Mouse (Mus musculus): ENCODE results near the gene Gm42674. TPM values are rescaled to one million over a fixed set of nuclear protein-coding genes. Genes with fewer than 3 reads are reported as not detected.

Gene Gm42674
- polyA plus RNA-seq, 1 experiment from 2014 or later, result not detected

GRCm38 (mm10) chr3:90600458-90601195 lies 1.1 kb upstream of the Gm42674 start:
- H3K27me3 ChIP-seq (ENCODE audit: low read depth, poor library complexity, severe bottlenecking), result no peaks in the 10 kb centered on the region
- no peaks in the 10 kb centered on the region for H3K9me3 ChIP-seq (replicated peaks)
- no peak for DNase-seq (ENCODE audit: low spot score)
- 80% methylated on average over 8 of the region's 8 CpGs for WGBS
- H3K27ac ChIP-seq (replicated peaks), result no peak overlapping the region
- H3K4me1 ChIP-seq, result 0 out of 2 replicates have a peak, but pooled peaks cover 3% of the 10 kb centered on the region
- no peaks in the 10 kb centered on the region for H3K36me3 ChIP-seq
- H3K4me3 ChIP-seq, result no peak overlapping the region

GRCm38 (mm10) chr3:90603623-90604022 lies 1.9 kb downstream of the Gm42674 start, which contains the start of gene S100a4:
Gene S100a4, plus strand, starts transcription at chr3:90603771.
- no peaks in the 10 kb centered on the region for H3K4me1 ChIP-seq
- H3K36me3 ChIP-seq, result no peaks in the 10 kb centered on the region
- 63% methylated on average over 3 of the region's 3 CpGs for WGBS
- H3K27me3 ChIP-seq (ENCODE audit: low read depth, poor library complexity, severe bottlenecking), result no peaks in the 10 kb centered on the region
- no peaks in the 10 kb centered on the region for H3K9me3 ChIP-seq (replicated peaks)
- no peak within 1 kb of the TSS for H3K4me3 ChIP-seq
- no peak for DNase-seq (ENCODE audit: low spot score)
- no peak within 1 kb of the TSS for H3K27ac ChIP-seq (replicated peaks)

GRCm38 (mm10) chr3:90604416-90604815 lies 2.7 kb downstream of the Gm42674 start:
- Histone ChIP-seq H3K36me3 (no peaks in the 10 kb centered on the region), H3K27ac (replicated peaks) (no peak overlapping the region), H3K4me1 (no peaks in the 10 kb centered on the region), H3K27me3 (ENCODE audit: low read depth, poor library complexity, severe bottlenecking) (no peaks in the 10 kb centered on the region), H3K9me3 (replicated peaks) (no peaks in the 10 kb centered on the region), H3K4me3 (no peak overlapping the region)
- DNase-seq (ENCODE audit: low spot score), result no peak
- 92% methylated on average over 4 of the region's 4 CpGs for WGBS

GRCm38 (mm10) chr3:90605049-90605448 lies 3.3 kb downstream of the Gm42674 start:
- Histone ChIP-seq H3K36me3 (no peaks in the 10 kb centered on the region), H3K27ac (replicated peaks) (no peak overlapping the region), H3K4me1 (no peaks in the 10 kb centered on the region), H3K4me3 (no peak overlapping the region), H3K27me3 (ENCODE audit: low read depth, poor library complexity, severe bottlenecking) (no peaks in the 10 kb centered on the region), H3K9me3 (replicated peaks) (no peaks in the 10 kb centered on the region)
- 86% methylated on average over 3 of the region's 3 CpGs for WGBS
- no peak for DNase-seq (ENCODE audit: low spot score)

- Histone ChIP-seq H3K27ac (replicated peaks) (no peak overlapping the region), H3K9me3 (replicated peaks) (no peaks in the 10 kb centered on the region), H3K36me3 (no peaks in the 10 kb centered on the region), H3K27me3 (ENCODE audit: low read depth, poor library complexity, severe bottlenecking) (no peaks in the 10 kb centered on the region), H3K4me3 (no peak overlapping the region), H3K4me1 (no peaks in the 10 kb centered on the region)
- no peak for DNase-seq (ENCODE audit: low spot score)
- 85% methylated on average over 2 of the region's 2 CpGs for WGBS
These were observed 4.0 kb downstream of the Gm42674 start for GRCm38 (mm10) chr3:90605736-90606135.

GRCm38 (mm10) chr3:90606185-90606584 lies 4.5 kb downstream of the Gm42674 start:
- Histone ChIP-seq H3K9me3 (replicated peaks) (no peaks in the 10 kb centered on the region), H3K4me1 (no peaks in the 10 kb centered on the region), H3K27me3 (ENCODE audit: low read depth, poor library complexity, severe bottlenecking) (no peaks in the 10 kb centered on the region), H3K4me3 (no peak overlapping the region), H3K27ac (replicated peaks) (no peak overlapping the region), H3K36me3 (no peaks in the 10 kb centered on the region)
- 88% methylated on average over 6 of the region's 6 CpGs for WGBS
- peak; percentile 29 for DNase-seq (ENCODE audit: low spot score)

- Histone ChIP-seq H3K36me3 (no peaks in the 10 kb centered on the region), H3K27me3 (ENCODE audit: low read depth, poor library complexity, severe bottlenecking) (no peaks in the 10 kb centered on the region), H3K4me3 (no peak overlapping the region), H3K4me1 (no peaks in the 10 kb centered on the region), H3K27ac (replicated peaks) (no peak overlapping the region), H3K9me3 (replicated peaks) (no peaks in the 10 kb centered on the region)
- DNase-seq (ENCODE audit: low spot score), result no peak
- WGBS, result 85% methylated on average over 3 of the region's 3 CpGs
These were observed 5.7 kb downstream of the Gm42674 start for GRCm38 (mm10) chr3:90607361-90607760.

- peaks cover 4% of the 10 kb centered on the region for H3K27me3 ChIP-seq (ENCODE audit: low read depth, poor library complexity, severe bottlenecking)
- H3K4me3 ChIP-seq, result no peak within 1 kb of the TSS
- H3K4me1 ChIP-seq, result peaks cover 8% of the 10 kb centered on the region
- H3K9me3 ChIP-seq (replicated peaks), result no peaks in the 10 kb centered on the region
- no peak for DNase-seq (ENCODE audit: low spot score)
- H3K27ac ChIP-seq (replicated peaks), result no peak within 1 kb of the TSS
- whole genome bisulfite sequencing, result 59% methylated on average over 3 of the region's 3 CpGs
- no peaks in the 10 kb centered on the region for H3K36me3 ChIP-seq
These were observed 6.5 kb downstream of the Gm42674 start, which contains the start of gene S100a5 for GRCm38 (mm10) chr3:90608223-90608622. Gene S100a5, plus strand, starts transcription at chr3:90608523.

GRCm38 (mm10) chr3:90609102-90609501 lies 7.4 kb downstream of the Gm42674 start:
- Histone ChIP-seq H3K36me3 (no peaks in the 10 kb centered on the region), H3K27ac (replicated peaks) (no peak overlapping the region), H3K27me3 (ENCODE audit: low read depth, poor library complexity, severe bottlenecking) (peaks cover 13% of the 10 kb centered on the region), H3K4me3 (no peak overlapping the region), H3K9me3 (replicated peaks) (no peaks in the 10 kb centered on the region), H3K4me1 (peaks cover 13% of the 10 kb centered on the region)
- no peak for DNase-seq (ENCODE audit: low spot score)

GRCm38 (mm10) chr3:90611494-90611893 lies 9.8 kb downstream of the Gm42674 start:
- Histone ChIP-seq H3K36me3 (no peaks in the 10 kb centered on the region), H3K27me3 (ENCODE audit: low read depth, poor library complexity, severe bottlenecking) (peaks cover 14% of the 10 kb centered on the region), H3K27ac (replicated peaks) (no peak overlapping the region), H3K4me1 (peaks cover 13% of the 10 kb centered on the region), H3K4me3 (no peak overlapping the region), H3K9me3 (replicated peaks) (no peaks in the 10 kb centered on the region)
- DNase-seq (ENCODE audit: low spot score), result no peak
- WGBS, result 86% methylated on average over 3 of the region's 3 CpGs

- no peaks in the 10 kb centered on the region for H3K9me3 ChIP-seq (replicated peaks)
- 67% methylated on average over 4 of the region's 4 CpGs for WGBS
- H3K36me3 ChIP-seq, result no peaks in the 10 kb centered on the region
- H3K27ac ChIP-seq (replicated peaks), result no peak overlapping the region
- H3K4me1 ChIP-seq, result peaks cover 13% of the 10 kb centered on the region
- H3K27me3 ChIP-seq (ENCODE audit: low read depth, poor library complexity, severe bottlenecking), result peaks cover 14% of the 10 kb centered on the region
- H3K4me3 ChIP-seq, result no peak overlapping the region
- no peak for DNase-seq (ENCODE audit: low spot score)
These were observed 10.4 kb downstream of the Gm42674 start for GRCm38 (mm10) chr3:90612061-90612460.

- Histone ChIP-seq H3K36me3 (no peaks in the 10 kb centered on the region), H3K4me1 (peaks cover 13% of the 10 kb centered on the region), H3K4me3 (peak within 1 kb of the TSS; percentile 57), H3K27ac (replicated peaks) (peak within 1 kb of the TSS; percentile 64), H3K27me3 (ENCODE audit: low read depth, poor library complexity, severe bottlenecking) (peaks cover 14% of the 10 kb centered on the region), H3K9me3 (replicated peaks) (no peaks in the 10 kb centered on the region)
- WGBS, result under 1% methylated on average over 23 of the region's 23 CpGs
- peak; percentile 72 for DNase-seq (ENCODE audit: low spot score)
These were observed 11.1 kb downstream of the Gm42674 start, which contains the start of gene S100a6 for GRCm38 (mm10) chr3:90612728-90613291. Gene S100a6, plus strand, starts transcription at chr3:90612882.

- Histone ChIP-seq H3K4me3 (peak overlapping the region; percentile 57), H3K4me1 (peaks cover 13% of the 10 kb centered on the region), H3K27me3 (ENCODE audit: low read depth, poor library complexity, severe bottlenecking) (peaks cover 14% of the 10 kb centered on the region), H3K27ac (replicated peaks) (peak overlapping the region; percentile 64; the same call in 1 of the 2 replicates), H3K9me3 (replicated peaks) (no peaks in the 10 kb centered on the region), H3K36me3 (no peaks in the 10 kb centered on the region)
- WGBS, result 68% methylated on average over 7 of the region's 7 CpGs
- DNase-seq (ENCODE audit: low spot score), result no peak
These were observed 11.9 kb downstream of the Gm42674 start for GRCm38 (mm10) chr3:90613461-90614147.

Measured in midbrain, embryonic 10.5 days (tissue).